Comparison of ENCODE assay signal across 7 mouse cellular contexts in genomic region chr7:141193948-141194347, GRCm38 (mm10). TPM values are rescaled to one million over a fixed set of nuclear protein-coding genes. Genes with fewer than 3 reads are reported as not detected.
A peak's percentile ranks its signal among the peaks of the same experiment; 100 is the strongest.
DNase-seq lines count a peak whose midpoint lies in the region; ATAC-seq lines count a peak whose summit lies in the region.

Gene Hras, minus strand, starts transcription at chr7:141194005.
Gene Lrrc56, plus strand, starts transcription at chr7:141194157.

- H3K36me3 ChIP-seq in embryonic facial prominence, embryonic 11.5 days (replicated peaks; ENCODE audit: control insufficient read depth, insufficient read depth, low read depth, low read length), result peaks cover 3% of the 10 kb centered on the region
- peaks cover 18% of the 10 kb centered on the region for H3K36me3 ChIP-seq in limb, embryonic 11.5 days (ENCODE audit: control insufficient read depth, insufficient read depth, low read length)
- H3K36me3 ChIP-seq in midbrain, embryonic 14.5 days (ENCODE audit: control insufficient read depth, insufficient read depth, low read length), result peaks cover 32% of the 10 kb centered on the region

- H3K4me1 ChIP-seq in embryonic facial prominence, embryonic 11.5 days (ENCODE audit: control insufficient read depth, insufficient read depth, low read length), result peaks cover 3% of the 10 kb centered on the region; the same call in 1 of the 2 replicates
- H3K4me1 ChIP-seq in limb, embryonic 11.5 days (ENCODE audit: control insufficient read depth, insufficient read depth, low read length), result peaks cover 8% of the 10 kb centered on the region
- H3K4me1 ChIP-seq in midbrain, embryonic 14.5 days (ENCODE audit: control insufficient read depth, insufficient read depth, low read length), result peaks cover 20% of the 10 kb centered on the region

- no peaks in the 10 kb centered on the region for H3K9me3 ChIP-seq in embryonic facial prominence, embryonic 11.5 days (replicated peaks; ENCODE audit: control insufficient read depth, low read length)
- H3K9me3 ChIP-seq in limb, embryonic 11.5 days (ENCODE audit: control insufficient read depth, low read length), result no peaks in the 10 kb centered on the region
- H3K9me3 ChIP-seq in midbrain, embryonic 14.5 days (ENCODE audit: control insufficient read depth, low read length), result no peaks in the 10 kb centered on the region

- H3K4me2 ChIP-seq in embryonic facial prominence, embryonic 11.5 days (ENCODE audit: low read depth, low read length), result peak within 1 kb of the TSS; percentile 87
- peak within 1 kb of the TSS; percentile 92 for H3K4me2 ChIP-seq in limb, embryonic 11.5 days (ENCODE audit: low read depth, severe bottlenecking)
- peak within 1 kb of the TSS; percentile 97 for H3K4me2 ChIP-seq in midbrain, embryonic 14.5 days (ENCODE audit: low read length)

- peak; percentile 92 for ATAC-seq in embryonic facial prominence, embryonic 11.5 days (replicated peaks; ENCODE audit: insufficient number of reproducible peaks, low FRiP score, low TSS enrichment, low read depth)
- peak; percentile 86 for ATAC-seq in limb, embryonic 11.5 days (ENCODE audit: insufficient number of reproducible peaks, low FRiP score, low TSS enrichment, low read depth)
- ATAC-seq in midbrain, embryonic 14.5 days (ENCODE audit: low FRiP score, low TSS enrichment), result peak; percentile 93

- peak within 1 kb of the TSS; percentile 88 for H3K4me3 ChIP-seq in embryonic facial prominence, embryonic 11.5 days (ENCODE audit: low read depth, low read length)
- peak within 1 kb of the TSS; percentile 89 for H3K4me3 ChIP-seq in limb, embryonic 11.5 days (ENCODE audit: low read depth, low read length)
- peak within 1 kb of the TSS; percentile 88 for H3K4me3 ChIP-seq in midbrain, embryonic 14.5 days (replicated peaks; ENCODE audit: low read depth, low read length)

- no peaks in the 10 kb centered on the region for H3K27me3 ChIP-seq in embryonic facial prominence, embryonic 11.5 days (ENCODE audit: control insufficient read depth, insufficient read depth, low read length)
- no peaks in the 10 kb centered on the region for H3K27me3 ChIP-seq in limb, embryonic 11.5 days (ENCODE audit: control insufficient read depth, insufficient read depth, low read length)
- H3K27me3 ChIP-seq in midbrain, embryonic 14.5 days (ENCODE audit: control insufficient read depth, insufficient read depth, low read length), result no peaks in the 10 kb centered on the region

- 0% methylated on average over 26 of the region's 39 CpGs for WGBS in embryonic facial prominence, embryonic 11.5 days
- under 1% methylated on average over 37 of the region's 39 CpGs for WGBS in limb, embryonic 11.5 days
- WGBS in midbrain, embryonic 14.5 days, result under 1% methylated on average over 36 of the region's 39 CpGs

- peak within 1 kb of the TSS; percentile 59 for H3K27ac ChIP-seq in embryonic facial prominence, embryonic 11.5 days (replicated peaks; ENCODE audit: low read depth, low read length)
- peak within 1 kb of the TSS; percentile 33; the same call in 1 of the 2 replicates for H3K27ac ChIP-seq in limb, embryonic 11.5 days (replicated peaks; ENCODE audit: low read depth, low read length)
- H3K27ac ChIP-seq in midbrain, embryonic 14.5 days (replicated peaks; ENCODE audit: low read depth, low read length), result peak within 1 kb of the TSS; percentile 81

- peak; percentile 99 for DNase-seq in adrenal gland, postnatal 14 days
- peak; percentile 99 for DNase-seq in embryonic facial prominence, embryonic 11.5 days (ENCODE audit: low spot score)
- DNase-seq in heart, adult 11 months, result peak; percentile 100
- DNase-seq in kidney, adult 18-20 months, result peak; percentile 98
- DNase-seq in limb, embryonic 11.5 days (ENCODE audit: low spot score), result peak; percentile 99
- DNase-seq in midbrain, embryonic 14.5 days, result peak; percentile 99
- peak; percentile 97 to 98 for DNase-seq in spleen, adult 18-20 months

- peak within 1 kb of the TSS; percentile 88 for H3K9ac ChIP-seq in embryonic facial prominence, embryonic 11.5 days (replicated peaks; ENCODE audit: low read length)
- peak within 1 kb of the TSS; percentile 85 for H3K9ac ChIP-seq in limb, embryonic 11.5 days (ENCODE audit: low read length)
- peak within 1 kb of the TSS; percentile 93 for H3K9ac ChIP-seq in midbrain, embryonic 14.5 days (replicated peaks; ENCODE audit: low read length)

RNA-seq across cellular contexts. Expression of gene Hras, which starts in this region (rescaled TPM):
- 81.7 and 83.6 TPM in 2 replicates for total RNA-seq in adrenal gland, postnatal 14 days (2021)
- polyA plus RNA-seq in embryonic facial prominence, embryonic 11.5 days (2014; fragmentation: Nextera tagmentation; extraction: Ambion mirVana), result 91.4 and 91.7 TPM in 2 replicates
- 98.7 and 99.1 TPM in 2 replicates for polyA plus RNA-seq in limb, embryonic 11.5 days (2014; fragmentation: Nextera tagmentation; extraction: Ambion mirVana)
- polyA plus RNA-seq in midbrain, embryonic 14.5 days (2014; fragmentation: Nextera tagmentation; extraction: Ambion mirVana), result 125 and 176 TPM in 2 replicates

RNA-seq across cellular contexts. Expression of gene Lrrc56, which starts in this region (rescaled TPM):
- 7.6 and 9.6 TPM in 2 replicates for total RNA-seq in adrenal gland, postnatal 14 days (2021)
- 8.2 and 8.7 TPM in 2 replicates for polyA plus RNA-seq in embryonic facial prominence, embryonic 11.5 days (2014; fragmentation: Nextera tagmentation; extraction: Ambion mirVana)
- polyA plus RNA-seq in limb, embryonic 11.5 days (2014; fragmentation: Nextera tagmentation; extraction: Ambion mirVana), result 11.7 and 12.5 TPM in 2 replicates
- 9.0 and 9.8 TPM in 2 replicates for polyA plus RNA-seq in midbrain, embryonic 14.5 days (2014; fragmentation: Nextera tagmentation; extraction: Ambion mirVana)

Comparison
In these comparisons a context has a peak if more than half of its experiments do, and no peak if none do; other contexts are left out.
1. Peak in every context shown above with its lines: DNase-seq, ATAC-seq, H3K4me3 ChIP-seq and H3K27ac ChIP-seq.